Mouse (Mus musculus) kidney, postnatal 0 days (tissue): ENCODE results near the gene Ccnd3. TPM values are rescaled to one million over a fixed set of nuclear protein-coding genes. Genes with fewer than 3 reads are reported as not detected.

Experiments used
- ATAC-seq: fragments of 200-750 bp; cut with Nextera tagmentation; replicated peaks from 2 replicates; pipeline ENCODE4 v1.8.0; 2017; ENCODE audit warnings: low read depth, moderate number of reproducible peaks, moderate TSS enrichment, moderate library complexity; ENCODE audit not compliant: low FRiP score
- DNase-seq: peaks from one replicate; pipeline ENCODE4 v3.0.0-alpha.2; 2016; ENCODE audit warnings: low spot score
- H3K27ac ChIP-seq: fragments of 300-500 bp; sonication (generic); 2 replicates; pipeline ENCODE4 v1.5.1; 2014; ENCODE audit warnings: mild to moderate bottlenecking
- H3K27me3 ChIP-seq: fragments of 300-500 bp; sonication (generic); 2 replicates; pipeline ENCODE4 v1.6.1; 2014; ENCODE audit warnings: low read length, mixed read lengths; ENCODE audit not compliant: insufficient read depth
- H3K36me3 ChIP-seq: fragments of 300-500 bp; sonication (generic); 2 replicates; pipeline ENCODE4 v1.6.1; 2014; ENCODE audit warnings: low read length, mixed read lengths; ENCODE audit not compliant: insufficient read depth
- H3K4me1 ChIP-seq: fragments of 300-500 bp; sonication (generic); replicated peaks from 2 replicates; pipeline ENCODE4 v1.6.1; 2014; ENCODE audit warnings: antibody characterized with exemption, low read length, mixed read lengths; ENCODE audit not compliant: insufficient read depth
- H3K4me2 ChIP-seq: fragments of 300-500 bp; sonication (generic); 2 replicates; pipeline ENCODE4 v1.6.1; 2014; ENCODE audit warnings: mild to moderate bottlenecking, low read length, moderate library complexity, mixed read lengths
- H3K4me3 ChIP-seq: fragments of 300-500 bp; sonication (generic); replicated peaks from 2 replicates; pipeline ENCODE4 v1.5.1; 2014; ENCODE audit warnings: low read depth, low read length
- H3K9ac ChIP-seq: fragments of 300-500 bp; sonication (generic); 2 replicates; pipeline ENCODE4 v1.6.1; 2014; ENCODE audit warnings: low read depth, low read length
- H3K9me3 ChIP-seq: fragments of 300-500 bp; sonication (generic); replicated peaks from 2 replicates; pipeline ENCODE4 v1.6.1; 2016; ENCODE audit warnings: low read length, inconsistent platforms, mixed read lengths
- CTCF ChIP-seq: IDR thresholded peaks from 2 replicates; pipeline ENCODE4 v1.5.1; 2016; ENCODE audit warnings: antibody characterized with exemption, low read depth, mild to moderate bottlenecking, moderate library complexity
- WGBS: fragments of 180-500 bp; shearing (Covaris S2); extraction: QIAGEN DNeasy Blood & Tissue Kit; methylation state at CpG from one replicate; pipeline ENCODE4 v1.1.7; 2014; 5-methylcytosine and 5-hydroxymethylcytosine counted together
- polyA plus RNA-seq: library from polyadenylated mRNA; unstranded; fragments of >200 nt; fragmentation: Nextera tagmentation; extraction: Ambion mirVana; gene quantifications from 2 replicates; pipeline ENCODE4 v1.2.1, GENCODE M21; 2015

The Ccnd3 gene
- polyA plus RNA-seq, 1 experiment from 2014 or later = 202 TPM

GRCm38 (mm10) chr17:47462728-47463388 is 42.0 kb upstream of the Ccnd3 start:
- Histone ChIP-seq H3K4me3 (no peak overlapping the region), H3K4me2 (no peak overlapping the region), H3K27me3 (no peaks in the 10 kb centered on the region), H3K27ac (0 out of 2 replicates have a peak overlapping the region, but pooled peaks have one; percentile 8), H3K9ac (no peak overlapping the region), H3K36me3 (no peaks in the 10 kb centered on the region), H3K4me1 (peaks cover 8% of the 10 kb centered on the region; the same call in 1 of the 2 replicates), H3K9me3 (no peaks in the 10 kb centered on the region)
- no peak for TF ChIP-seq CTCF
- DNase-seq = no peak
- ATAC-seq = no peak
- WGBS = 50% methylated on average over 9 of the region's 9 CpGs

- Histone ChIP-seq H3K4me1 (peaks cover 12% of the 10 kb centered on the region), H3K4me2 (no peak overlapping the region; the same call in 1 of the 2 replicates), H3K27me3 (no peaks in the 10 kb centered on the region), H3K36me3 (no peaks in the 10 kb centered on the region), H3K9ac (no peak overlapping the region), H3K9me3 (no peaks in the 10 kb centered on the region), H3K27ac (peak overlapping the region; percentile 36; the same call in 1 of the 2 replicates), H3K4me3 (no peak overlapping the region)
- 45% methylated on average over 12 of the region's 12 CpGs for WGBS
- no peak for TF ChIP-seq CTCF
- ATAC-seq (no peak), DNase-seq (no peak)
Observed at GRCm38 (mm10) chr17:47464248-47464965, 40.4 kb upstream of the Ccnd3 start.

DNA sequence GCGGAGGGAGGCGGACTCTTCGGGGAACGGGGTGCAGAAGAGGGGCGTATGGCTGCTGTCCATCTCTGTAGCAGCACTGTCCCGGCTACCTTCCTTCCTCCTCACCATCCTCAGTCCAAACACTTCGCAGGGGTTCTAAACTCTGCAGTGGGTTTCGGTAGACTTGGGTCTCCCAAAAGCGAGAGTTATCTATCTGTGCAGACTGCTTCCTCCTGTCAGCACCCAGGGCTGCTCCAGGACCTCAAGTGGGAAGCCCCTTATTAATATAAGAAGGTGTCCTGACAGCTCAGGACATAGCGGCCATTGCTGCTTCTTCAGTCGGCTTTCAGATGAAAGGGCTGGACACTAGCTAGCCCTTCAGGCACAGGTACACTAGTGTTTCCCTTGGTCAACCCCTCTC is 39.8 kb upstream of the Ccnd3 start:
- ATAC-seq (no peak), DNase-seq (no peak)
- WGBS = 88% methylated on average over 11 of the region's 11 CpGs
- Histone ChIP-seq H3K27me3 (no peaks in the 10 kb centered on the region), H3K4me3 (no peak overlapping the region), H3K36me3 (no peaks in the 10 kb centered on the region), H3K27ac (no peak overlapping the region), H3K9ac (no peak overlapping the region), H3K4me1 (peaks cover 12% of the 10 kb centered on the region), H3K9me3 (no peaks in the 10 kb centered on the region), H3K4me2 (no peak overlapping the region)
- no peak for TF ChIP-seq CTCF

DNA sequence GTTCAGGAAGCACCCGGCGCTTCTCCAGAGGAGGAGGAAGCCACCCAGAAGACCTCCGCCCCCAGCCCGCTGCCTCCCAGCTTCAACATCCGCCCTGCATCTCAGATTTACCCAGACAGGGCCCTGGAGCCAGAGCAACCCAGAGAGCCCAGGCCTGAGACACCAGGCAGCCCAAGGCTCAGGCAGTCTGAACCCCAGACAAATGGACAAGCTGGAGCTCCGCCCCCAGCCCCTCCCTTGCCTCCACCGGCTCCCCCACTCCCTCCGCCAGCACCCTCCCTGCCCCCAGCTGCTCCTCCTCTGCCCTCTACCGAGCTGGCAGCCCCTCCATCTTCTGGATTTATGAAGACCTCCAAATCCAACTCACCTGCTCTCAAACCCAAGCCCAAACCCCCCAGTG is 38.6 kb upstream of the Ccnd3 start:
- H3K9ac ChIP-seq = no peak overlapping the region
- WGBS = 32% methylated on average over 8 of the region's 9 CpGs
- H3K4me2 ChIP-seq = no peak overlapping the region
- H3K9me3 ChIP-seq = no peaks in the 10 kb centered on the region
- no peak overlapping the region for H3K4me3 ChIP-seq
- H3K27me3 ChIP-seq = no peaks in the 10 kb centered on the region
- H3K4me1 ChIP-seq = peaks cover 12% of the 10 kb centered on the region
- ATAC-seq (no peak), DNase-seq (no peak)
- no peak overlapping the region for H3K27ac ChIP-seq
- TF ChIP-seq CTCF = no peak
- H3K36me3 ChIP-seq = no peaks in the 10 kb centered on the region

DNA sequence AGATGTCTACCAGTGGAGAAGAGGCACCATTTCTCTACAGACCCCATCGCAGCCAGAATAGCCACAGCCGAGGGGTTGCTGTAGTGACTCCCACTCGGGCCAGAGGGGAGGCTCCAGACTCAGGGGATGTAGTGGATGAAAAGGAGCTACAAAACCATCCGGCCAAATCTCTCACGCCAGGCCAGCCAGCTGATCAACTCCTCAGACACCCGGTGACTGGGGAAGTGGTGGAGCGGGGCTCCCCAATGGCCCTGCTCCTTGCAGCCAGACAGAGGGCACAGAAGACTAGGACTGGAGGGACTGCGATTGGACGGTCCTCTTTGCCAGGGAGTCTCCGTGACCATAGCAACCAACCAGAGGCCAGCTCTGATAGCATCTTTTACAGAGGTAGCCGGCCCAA is 37.2 kb upstream of the Ccnd3 start:
- Histone ChIP-seq H3K4me2 (no peak overlapping the region), H3K9ac (no peak overlapping the region), H3K27me3 (no peaks in the 10 kb centered on the region), H3K36me3 (no peaks in the 10 kb centered on the region), H3K27ac (no peak overlapping the region), H3K9me3 (no peaks in the 10 kb centered on the region), H3K4me3 (no peak overlapping the region), H3K4me1 (peaks cover 12% of the 10 kb centered on the region)
- 70% methylated on average over 11 of the region's 11 CpGs for WGBS
- ATAC-seq (no peak), DNase-seq (no peak)
- no peak for TF ChIP-seq CTCF

DNA sequence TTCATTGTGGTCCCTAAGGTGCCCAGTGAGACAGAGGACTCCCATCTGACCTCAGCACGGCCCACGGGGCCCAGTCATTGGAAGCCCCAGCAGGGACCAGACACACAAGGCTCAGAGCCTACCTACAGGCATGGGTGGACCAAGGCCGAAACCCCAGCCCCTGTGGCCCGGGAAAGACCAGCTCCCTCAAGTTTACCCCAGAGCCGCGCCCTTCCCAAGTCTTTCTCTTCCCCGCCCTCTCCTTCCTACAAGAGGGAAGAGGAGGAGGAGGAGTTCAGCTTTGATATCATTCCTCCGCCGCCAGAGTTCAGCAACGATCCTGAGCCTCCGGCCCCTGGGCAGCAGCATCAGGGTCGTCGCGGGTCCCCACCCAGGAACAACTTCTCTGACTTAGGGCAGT is 36.8 kb upstream of the Ccnd3 start:
- no peak for ATAC-seq
- Histone ChIP-seq H3K9me3 (no peaks in the 10 kb centered on the region), H3K9ac (0 out of 2 replicates have a peak overlapping the region, but pooled peaks have one; percentile 40), H3K4me1 (peaks cover 12% of the 10 kb centered on the region), H3K36me3 (no peaks in the 10 kb centered on the region), H3K27me3 (no peaks in the 10 kb centered on the region), H3K4me2 (peak overlapping the region; percentile 51), H3K27ac (no peak overlapping the region), H3K4me3 (peak overlapping the region; percentile 23)
- TF ChIP-seq CTCF = no peak
- no peak for DNase-seq
- WGBS = 30% methylated on average over 11 of the region's 14 CpGs
